Mouse (Mus musculus) thymus, postnatal 4 days (tissue): Measurements from ENCODE around the gene Flvcr2.

Experiments
- DNase-seq: peaks from one replicate; pipeline ENCODE4 v3.0.0; 2021

The Flvcr2 gene

DNA sequence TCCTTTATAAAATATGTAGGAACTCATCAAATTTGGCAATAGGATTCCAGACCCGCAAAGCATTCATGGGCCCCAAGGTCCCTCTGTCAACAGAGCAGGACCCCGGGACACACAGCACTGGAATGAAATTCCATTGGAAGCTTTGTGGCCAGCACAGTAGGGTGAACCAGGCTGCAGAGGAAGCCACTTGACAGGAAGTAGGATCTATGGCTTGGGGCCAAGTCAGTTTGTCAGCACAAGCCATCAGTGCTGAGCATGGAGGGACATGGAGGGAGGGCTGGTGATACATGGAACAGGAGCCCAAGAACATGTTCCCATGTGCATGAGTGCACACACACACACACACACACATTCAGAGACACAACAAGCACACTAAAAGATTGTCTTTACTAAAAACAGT is 10.1 kb upstream of the Flvcr2 start:
- DNase-seq = no peak

DNA sequence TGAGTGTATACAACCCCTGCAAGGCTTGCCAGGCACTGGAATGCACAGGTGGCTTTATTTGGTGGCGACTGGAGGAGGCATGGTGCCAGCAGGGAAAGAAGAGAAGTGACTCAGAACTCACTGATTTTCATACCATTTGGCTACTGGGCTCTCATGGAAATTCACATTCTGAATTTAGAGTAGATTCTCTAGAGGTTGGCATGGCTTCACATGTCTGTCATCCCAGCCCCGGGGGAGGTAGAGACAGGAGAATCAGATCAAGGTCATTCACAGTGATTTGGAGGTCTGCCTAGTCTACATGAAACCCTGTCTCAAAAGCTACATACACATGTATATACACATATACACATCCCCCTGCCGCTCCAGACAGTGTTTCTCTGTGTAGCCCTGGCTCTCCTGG is 9.4 kb upstream of the Flvcr2 start:
- no peak for DNase-seq

DNA sequence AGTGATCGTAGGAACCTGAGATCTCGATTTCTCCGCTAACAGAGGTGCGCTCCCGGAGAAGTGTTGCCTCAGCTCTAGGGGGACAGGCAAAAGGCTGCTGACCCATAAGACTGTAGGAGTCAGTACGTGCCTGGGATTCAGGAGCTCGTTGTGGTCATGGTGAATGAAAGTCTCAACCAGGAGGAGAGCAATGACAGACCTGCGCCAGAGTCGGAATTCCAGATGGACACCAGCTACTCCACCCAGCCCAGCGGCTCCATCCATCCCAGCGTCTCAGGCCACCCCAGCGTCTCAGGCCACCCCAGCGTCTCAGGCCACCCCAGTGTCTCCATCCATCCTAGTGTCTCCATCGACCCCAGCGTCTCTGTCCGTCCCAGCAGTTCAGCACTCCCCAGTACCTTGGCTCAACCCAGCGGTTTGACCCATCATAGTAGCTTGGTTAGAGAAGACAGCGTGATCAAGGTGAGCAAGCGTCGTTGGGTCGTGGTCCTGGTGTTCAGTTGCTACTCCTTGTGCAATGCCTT is 419 bp downstream of the Flvcr2 start:
- DNase-seq = peak; percentile 17

DNA sequence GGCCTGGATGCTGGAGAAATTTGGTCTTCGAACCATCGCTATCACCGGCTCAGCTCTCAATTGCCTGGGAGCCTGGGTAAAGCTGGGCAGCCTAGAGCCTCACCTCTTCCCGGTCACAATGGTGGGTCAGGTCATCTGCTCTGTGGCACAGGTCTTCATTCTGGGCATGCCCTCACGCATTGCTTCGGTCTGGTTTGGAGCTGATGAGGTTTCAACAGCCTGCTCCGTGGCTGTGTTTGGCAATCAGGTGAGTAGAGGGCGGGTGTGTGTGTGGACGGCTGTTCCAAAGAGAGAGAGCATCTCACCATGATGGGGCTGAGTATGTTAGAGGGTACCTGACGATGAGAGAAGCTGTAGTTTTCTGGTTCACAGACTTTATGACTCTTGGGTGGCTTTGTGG is 1.0 kb downstream of the Flvcr2 start:
- no peak for DNase-seq

DNA sequence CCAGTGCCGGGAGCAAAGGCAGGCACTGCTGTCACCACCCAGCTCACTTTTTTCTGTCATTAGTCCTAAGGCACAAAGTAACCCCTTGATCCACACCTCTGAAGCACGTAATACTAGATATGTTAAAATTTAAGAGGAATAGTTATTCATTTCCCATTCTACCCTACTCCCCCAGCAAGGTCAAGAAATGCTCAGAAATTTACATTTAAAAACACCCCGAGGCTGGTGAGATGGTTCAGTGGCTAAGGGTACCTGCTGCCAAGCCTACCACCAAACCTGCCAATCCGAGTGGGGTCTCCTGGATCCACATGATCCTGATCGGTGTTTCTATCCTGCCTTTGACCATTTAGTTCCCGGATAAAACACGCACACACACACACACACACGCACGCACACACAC is 3.5 kb downstream of the Flvcr2 start:
- DNase-seq = no peak

DNA sequence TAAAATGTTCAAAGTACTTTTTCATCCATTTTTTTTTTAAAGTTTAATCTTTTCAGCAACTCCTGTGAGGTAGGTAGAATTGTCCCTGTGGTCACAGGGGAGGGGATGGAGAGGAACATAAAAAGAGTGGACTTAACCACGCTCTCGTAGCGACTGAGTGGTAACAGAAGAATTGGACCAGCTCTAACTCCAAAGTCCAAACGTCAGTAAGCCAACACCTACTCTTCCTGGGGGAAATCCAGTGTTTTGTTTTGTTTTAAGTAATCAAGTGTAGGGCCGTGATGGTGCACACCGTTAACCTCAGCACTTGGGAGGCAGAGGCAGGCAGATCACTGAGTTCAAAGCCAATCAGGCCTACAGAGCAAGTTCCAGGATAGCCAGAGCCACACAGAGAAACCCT is 5.8 kb downstream of the Flvcr2 start:
- DNase-seq = no peak

DNA sequence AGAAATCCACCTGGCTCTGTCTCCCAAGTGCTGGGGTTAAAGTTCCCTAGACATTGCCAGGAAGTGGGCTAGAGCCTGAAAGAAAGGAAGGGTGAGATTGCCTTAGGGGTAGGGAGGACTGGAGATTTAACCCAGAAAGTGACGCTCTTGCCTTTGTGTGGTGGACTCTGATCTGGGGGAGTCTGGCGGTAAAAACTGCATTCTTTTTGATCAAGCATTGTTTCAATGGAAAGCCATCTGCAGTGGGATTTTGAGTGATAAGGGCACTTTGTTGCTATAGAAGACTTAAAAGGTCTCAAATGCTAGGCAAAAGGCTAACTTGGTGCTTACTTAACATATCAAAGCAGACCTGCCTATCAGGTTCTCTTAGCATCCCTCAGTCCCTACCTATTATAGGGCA is 6.9 kb downstream of the Flvcr2 start:
- DNase-seq = no peak

DNA sequence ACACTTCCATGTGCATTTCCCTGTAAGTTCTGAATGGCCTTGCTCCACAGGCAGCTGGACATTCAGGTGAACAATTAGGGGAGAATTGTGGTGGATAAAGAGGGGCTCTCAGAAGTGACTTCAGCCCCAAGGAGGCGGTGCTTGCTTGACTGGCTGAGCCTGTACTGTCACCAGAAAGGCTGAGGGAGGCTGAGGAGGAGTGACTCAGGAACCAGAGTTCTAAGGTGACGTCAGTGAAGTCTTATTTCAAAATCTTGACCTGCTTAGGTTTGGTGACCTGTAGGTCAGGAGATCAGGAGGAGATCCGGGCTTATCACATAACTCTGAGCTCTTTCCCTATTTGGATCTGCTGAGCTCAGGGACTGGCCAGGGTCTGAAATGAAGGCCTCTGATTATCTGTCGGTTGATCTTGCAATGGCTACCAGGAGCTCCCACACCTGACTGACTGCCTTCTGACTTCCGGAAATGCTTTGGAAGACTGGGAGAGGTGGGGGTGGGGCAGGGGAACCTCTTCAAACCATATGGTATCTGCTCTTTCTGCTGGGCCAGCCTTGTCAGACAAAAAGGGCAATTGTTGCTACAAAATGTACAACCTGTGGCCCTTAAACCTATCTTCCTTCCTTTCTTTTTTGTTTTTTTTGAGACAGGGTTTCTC is 8.4 kb downstream of the Flvcr2 start:
- no peak for DNase-seq

DNA sequence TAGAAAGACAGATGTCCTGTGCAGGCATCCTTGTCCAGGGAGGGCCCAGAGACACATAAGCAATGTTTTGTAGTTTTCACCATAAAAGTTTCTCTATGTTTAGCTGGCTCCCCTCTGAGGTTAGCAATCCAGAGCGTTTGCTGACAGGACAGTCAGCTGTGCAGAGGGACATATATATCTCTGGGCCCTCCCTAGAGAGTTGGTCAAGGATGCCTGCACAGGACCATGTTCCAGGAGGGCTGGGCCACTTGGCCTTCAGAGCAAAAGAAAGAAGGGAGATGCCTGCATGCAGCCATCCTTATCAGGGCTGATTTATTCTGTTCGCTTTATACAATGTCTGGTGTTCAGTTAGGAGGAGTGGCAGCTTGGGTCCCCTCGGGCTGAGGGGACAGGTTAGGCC is 10.1 kb downstream of the Flvcr2 start:
- no peak for DNase-seq

DNA sequence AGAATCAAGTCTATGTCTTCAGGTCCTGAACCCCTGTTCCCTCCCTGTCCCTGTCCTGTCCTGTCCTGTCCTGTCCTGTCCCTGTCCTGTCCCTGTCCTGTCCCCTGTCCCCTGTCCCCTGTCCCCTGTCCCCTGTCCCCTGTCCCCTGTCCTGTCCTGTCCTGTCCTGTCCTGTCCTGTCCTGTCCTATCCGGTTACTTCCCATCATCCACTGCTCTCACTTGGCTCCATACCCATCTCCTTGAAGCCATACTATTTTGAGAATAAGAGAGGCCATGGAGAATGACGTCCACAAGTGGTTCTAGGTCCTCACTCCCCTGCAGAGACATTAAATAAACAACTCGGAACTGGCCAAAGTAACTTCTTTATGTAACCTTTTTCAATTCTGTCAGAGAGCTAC is 10.7 kb downstream of the Flvcr2 start:
- no peak for DNase-seq

DNA sequence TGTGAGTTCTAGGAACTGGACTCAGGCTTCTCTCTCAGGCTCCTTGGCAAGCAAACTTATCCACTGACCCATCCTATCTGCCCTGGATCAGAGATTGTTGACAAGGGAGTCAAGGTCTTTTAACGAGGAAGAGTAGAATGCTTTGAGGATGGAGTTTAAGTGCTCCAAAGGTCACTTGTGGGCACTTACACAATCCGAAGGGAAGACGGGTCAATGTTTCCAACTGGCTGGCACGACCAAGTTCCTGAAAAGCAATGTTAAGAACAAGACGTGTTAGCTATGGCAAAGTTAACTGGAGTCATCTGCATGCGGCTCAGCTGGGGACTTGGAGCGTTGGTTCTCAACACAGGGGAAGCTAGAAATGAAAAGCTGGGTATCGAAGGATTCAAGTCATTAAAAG is 12.4 kb downstream of the Flvcr2 start:
- no peak for DNase-seq

DNA sequence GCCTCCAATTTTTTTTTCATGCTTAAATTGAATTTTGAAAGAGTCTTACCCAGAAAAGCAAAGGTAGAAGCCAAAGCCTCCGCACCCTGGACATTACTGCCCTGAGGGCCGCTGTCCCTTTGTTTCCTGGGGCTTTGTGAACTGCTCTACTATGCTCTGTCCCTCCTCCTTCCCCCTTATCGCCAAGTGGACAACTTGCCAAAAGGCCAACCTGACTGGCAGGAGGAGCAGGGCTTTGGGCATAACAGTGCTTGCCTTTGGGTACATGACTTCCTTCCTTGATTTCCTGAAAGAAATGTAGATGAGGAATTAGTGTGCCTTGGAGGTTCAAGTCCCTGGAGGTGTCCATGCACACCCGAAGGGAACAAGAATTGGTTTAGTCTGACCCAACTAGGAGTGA is 15.1 kb downstream of the Flvcr2 start:
- DNase-seq = no peak

DNA sequence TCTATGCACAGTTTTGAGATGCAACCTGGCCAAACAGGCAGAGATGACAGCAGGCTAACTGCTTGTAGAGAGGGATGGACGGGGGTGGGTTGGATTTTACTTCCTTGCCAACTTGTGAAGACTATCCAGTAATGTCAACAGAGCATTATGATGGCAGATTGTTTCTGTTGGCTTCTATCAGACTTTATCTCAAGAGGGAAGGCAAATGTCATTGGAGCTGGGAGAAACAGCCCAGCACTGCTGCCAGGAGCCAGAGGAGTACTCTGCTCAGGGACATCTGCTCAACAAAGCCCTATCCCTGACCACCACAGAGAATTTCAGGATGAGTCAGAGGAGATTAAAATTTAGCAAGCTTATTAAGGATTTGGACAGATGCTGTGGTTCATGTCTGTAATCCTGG is 18.3 kb downstream of the Flvcr2 start:
- DNase-seq = no peak

DNA sequence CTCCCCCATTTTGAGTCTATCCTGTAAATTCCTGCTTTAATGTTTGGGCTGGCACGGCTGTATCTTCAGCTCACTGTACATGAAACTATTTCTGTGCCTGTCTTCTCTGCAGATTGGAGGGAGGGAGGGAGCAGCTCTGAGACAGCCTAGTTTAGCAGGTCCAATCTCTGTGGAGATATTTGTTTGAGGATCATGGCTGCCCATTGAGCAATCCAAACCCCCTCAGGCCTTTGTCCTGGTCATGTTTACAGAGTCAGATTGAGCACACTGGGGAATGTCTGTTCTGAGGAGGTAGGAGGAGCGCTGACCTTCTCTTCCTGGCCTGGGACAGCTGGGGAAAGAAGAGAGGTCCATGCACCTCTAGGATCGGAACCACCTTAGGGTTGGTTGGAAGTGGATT is 19.9 kb downstream of the Flvcr2 start:
- no peak for DNase-seq

DNA sequence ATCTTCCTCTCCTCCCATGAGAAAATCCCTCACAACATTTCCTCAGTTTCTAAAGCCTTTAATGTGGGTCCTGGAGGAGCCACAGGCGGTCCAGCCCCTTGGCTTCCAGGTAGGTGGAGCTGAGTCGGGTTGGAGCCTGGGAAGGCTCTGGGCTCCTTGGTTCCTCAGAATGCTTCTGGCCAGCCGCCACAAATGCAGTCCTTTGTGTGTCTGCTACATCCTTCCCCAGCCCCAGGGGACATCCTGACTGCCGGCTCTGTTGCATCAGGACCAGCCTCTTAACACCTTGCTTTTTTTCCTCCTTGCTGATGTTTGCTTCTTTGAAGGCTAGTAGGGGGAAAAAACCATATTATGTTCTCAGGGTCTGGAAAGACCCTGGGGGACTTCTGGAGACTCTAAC is 21.4 kb downstream of the Flvcr2 start:
- no peak for DNase-seq

DNA sequence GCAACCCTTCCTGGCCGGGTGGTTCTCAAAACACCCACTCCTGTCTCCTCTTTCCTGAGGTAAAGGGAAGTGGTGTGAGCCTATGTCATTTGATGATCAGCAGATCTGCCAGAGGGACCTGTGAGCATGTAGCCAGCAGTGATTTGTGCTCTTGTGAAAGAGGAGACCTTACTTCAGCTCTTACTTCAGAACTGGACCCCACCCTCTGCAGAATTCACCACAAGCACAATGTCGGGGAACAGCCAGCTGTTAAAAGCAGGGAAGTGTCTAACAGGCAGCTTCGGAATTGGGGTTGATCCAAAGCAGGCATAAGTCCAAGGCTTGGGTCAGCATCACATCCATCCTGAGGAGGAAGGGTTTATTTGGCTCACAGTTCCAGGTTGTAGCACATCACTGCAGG is 25.0 kb downstream of the Flvcr2 start:
- DNase-seq = no peak

DNA sequence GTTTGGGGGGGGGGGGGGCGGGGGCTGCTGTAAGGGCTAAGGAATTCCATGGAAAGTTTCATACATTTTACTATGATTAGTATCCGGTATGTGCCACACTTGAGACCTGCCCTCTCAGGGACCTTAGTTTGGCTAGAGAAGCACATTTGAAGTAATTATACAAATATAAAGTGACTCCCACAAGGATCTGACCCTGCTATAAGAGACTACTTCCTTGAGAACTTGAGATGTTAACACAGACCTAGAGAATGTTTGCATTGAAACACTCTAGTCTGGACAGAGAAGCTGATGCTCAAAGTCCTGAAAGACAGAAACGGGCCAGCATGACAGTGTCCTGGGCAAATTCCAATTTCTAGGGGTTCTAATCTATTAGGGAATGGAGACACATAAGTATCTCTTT is 32.6 kb downstream of the Flvcr2 start:
- no peak for DNase-seq

DNA sequence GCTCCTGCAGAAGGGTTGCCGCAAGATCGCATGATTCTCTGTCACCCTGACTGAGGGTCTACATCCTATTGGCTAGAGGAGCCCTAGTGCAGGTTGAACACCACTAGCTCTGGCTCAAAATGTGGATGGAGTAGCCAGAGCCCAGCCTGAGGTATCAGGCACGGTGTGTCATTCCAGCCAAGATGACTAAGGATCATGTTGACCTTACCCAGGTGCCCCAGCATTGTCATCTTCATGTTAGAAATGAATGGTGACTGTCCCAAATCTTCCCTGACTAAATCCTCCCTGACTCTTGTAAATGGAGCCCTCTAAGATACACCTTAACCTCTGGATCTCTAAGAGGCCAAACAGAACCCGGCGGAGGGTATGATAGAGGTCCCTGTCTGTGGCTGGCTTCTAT is 33.4 kb downstream of the Flvcr2 start:
- no peak for DNase-seq

DNA sequence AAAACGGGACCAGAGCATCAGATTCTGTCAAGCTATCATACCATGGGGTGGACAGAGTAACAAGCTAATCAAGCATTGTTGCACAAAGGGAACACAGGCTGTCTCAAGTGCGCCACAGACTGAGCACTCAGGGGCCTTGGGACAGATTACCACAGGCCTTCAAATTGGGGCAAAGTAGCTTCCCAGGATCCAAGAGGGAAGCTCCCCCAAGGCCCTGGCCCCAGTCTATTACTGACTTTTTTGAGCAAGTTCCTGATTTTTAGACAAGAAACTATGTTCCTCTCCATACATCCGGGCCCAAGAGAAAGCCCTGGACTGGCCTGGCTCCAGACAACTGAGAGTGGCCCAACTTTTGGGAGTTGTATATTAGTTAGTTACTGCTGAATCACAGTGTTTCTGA is 35.3 kb downstream of the Flvcr2 start:
- no peak for DNase-seq

DNA sequence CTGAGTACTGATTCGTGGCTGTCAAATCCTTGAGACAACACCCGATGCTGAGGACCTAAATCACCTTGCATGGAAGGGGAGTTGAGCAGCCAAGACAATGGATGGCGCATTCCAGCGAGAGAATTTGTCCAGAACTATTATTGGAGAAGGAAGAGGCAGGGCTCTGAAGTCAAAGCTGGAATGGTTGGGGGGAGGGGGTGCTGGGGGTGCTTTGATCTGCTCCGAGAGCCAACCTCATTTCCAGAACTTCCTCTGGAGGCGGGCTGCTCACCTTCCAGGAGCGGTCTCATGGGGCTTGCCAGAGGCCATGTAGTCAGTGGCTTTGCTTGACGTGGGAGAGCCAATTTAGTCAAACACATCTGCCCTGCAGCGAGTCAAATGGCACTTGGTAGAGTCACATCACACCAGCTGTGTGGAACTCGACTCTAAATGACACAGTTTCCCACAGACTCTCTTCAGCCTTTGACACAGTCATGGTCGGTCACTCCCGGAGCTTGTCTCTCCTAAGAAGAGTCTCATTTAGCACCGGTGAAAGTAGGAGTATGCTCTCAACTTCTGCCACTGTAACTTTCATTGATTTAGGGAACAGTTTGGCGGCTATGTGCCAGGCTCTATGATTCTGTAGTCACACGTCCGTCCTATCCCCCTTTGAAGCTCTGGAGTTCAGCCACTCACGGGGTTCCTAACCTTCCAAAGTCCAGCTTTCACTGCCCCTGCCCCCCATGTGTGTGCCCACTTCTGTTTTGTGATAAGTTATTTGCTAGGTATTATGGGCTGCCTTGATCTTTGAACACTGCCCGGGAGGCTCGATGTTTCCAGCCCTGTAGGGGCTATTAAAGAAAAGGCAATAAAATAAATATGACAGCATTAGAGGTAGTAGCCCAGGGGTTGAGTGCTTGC is 38.8 kb downstream of the Flvcr2 start:
- no peak for DNase-seq

DNA sequence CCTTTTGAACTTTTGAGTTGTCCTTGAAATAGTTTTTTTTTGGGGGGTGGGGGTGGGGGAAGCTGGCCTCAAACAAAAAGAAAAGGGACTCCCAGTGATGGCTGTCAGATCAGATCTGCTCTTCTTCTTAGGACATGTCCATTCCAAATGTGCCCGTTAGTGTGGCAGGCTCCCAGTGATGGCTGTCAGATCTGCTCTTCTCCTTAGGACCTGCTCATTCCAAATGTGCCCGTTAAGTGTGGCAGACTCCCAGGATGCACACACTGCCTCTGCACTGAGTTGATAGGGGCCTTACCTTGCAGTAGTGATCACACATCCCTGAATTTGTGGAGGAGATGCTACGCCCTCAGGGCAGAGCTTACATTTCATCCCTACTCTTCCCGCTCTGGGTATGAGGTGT is 45.8 kb downstream of the Flvcr2 start:
- no peak for DNase-seq

DNA sequence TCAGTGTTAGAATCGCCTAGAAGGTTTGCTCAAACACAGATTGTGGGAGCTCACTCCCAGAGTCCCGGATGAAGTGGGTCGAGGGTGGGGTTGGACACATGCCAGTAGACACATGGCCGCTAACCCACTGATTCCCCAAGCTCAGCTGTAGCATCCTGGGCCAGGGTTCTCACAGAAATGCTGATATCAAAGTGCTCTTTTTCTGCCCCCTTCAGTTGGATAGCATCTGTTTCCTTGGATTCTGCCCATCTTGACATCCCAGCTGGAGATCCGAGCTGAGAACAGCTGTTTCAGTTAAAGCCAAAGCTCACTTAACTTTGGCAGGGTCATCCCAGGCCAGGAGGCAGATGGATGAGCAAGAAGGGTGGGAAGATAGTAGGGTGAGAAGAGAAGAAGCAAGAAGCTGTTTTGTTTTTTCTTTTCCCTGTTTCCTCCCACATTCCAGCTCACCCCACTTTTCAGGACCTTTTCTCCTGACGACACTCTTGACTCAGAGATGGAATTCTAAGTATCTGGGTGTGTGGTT is 46.5 kb downstream of the Flvcr2 start:
- no peak for DNase-seq

DNA sequence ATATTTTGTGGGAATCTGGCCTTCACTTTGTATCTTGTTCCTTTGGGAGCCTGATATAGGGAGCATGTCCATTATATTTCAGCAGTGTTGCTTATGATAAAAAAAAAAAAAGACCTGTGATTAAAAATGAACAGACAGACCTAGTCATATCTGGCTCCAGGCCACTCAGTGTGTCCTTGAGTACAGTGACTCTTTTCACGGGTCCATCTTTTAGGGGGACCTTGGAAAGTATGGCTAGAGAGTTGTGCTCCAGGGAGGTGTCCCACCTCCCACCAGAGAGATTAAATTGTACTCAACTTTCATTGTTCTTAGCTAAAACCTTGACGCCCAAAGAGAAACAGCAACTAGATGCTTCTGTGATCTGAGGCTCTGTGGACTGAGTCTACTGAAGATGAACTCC is 47.8 kb downstream of the Flvcr2 start:
- no peak for DNase-seq

DNA sequence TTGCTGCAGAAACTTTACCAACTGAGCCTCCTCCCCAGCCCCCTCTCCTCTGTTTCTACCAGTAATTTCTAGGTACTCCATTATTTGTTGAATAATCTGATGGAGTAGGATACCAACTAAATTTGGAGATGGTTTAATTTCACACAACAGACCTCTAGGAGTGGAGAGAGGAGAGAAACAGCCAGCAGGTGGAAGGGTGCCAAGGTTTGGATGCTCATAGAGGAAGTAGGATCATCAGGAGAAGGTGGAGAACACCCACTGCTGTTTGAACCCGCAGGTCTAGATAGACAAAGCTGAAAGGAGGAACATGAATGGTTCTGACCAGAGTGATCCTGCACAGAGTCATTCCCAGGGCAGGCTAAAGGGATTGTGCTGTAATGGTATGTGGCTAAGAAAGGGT is 49.2 kb downstream of the Flvcr2 start:
- no peak for DNase-seq
